ENCODE assay signal across 22 mouse cellular contexts in the genomic region with DNA sequence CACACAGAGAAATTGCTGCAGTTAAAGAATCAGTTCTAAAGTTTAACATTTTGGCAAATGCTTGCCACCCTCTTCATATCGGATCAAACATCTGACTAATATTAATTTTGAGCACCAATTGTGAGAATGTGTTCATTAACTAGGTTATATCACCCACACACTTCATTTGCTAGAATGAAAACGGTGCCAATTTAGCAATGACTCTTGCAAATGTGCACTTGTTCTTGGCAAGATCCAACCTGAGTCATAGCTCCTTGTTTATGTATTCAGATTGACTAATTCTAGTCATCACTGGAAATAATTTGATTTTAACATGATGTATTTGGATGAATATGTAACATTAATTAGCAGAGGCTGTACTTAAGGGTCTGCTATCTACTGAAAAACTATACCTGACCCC.
DNase-seq lines count a peak whose midpoint lies in the region; TF ChIP-seq lines count a peak whose summit lies in the region.
"Had no signal": no experiment of that assay in that cellular context is flagged by ENCODE, and none has a peak within 500 bp of the region (broad histone marks: within the 10 kb centered on the region; RNA-seq: fewer than 3 reads in every experiment).

No protein-coding gene starts in this region.

- TF ChIP-seq POLR2A in lung, adult 2 months (IDR thresholded peaks at IDR 0.05; ENCODE audit: borderline replicate concordance, extremely low read depth, low read depth, low read length): no peak

- H3K4me3 ChIP-seq in lung, adult 2 months (replicated peaks; ENCODE audit: extremely low read depth, low read depth, low read length): no peak overlapping the region
- H3K4me3 ChIP-seq: forebrain, embryonic 10.5 days; gastrocnemius, adult 2 months; heart, embryonic 10.5 days; limb, embryonic 10.5 days; liver, embryonic 15.5 days; neural tube, embryonic 12.5 days had no signal

- TF ChIP-seq CTCF in lung, adult 2 months (IDR thresholded peaks at IDR 0.05; ENCODE audit: insufficient read depth, low read length): no peak

- no peaks in the 10 kb centered on the region for H3K4me1 ChIP-seq in lung, adult 2 months (ENCODE audit: control insufficient read depth, insufficient read depth, low read length)
- H3K4me1 ChIP-seq: forebrain, embryonic 10.5 days; heart, embryonic 10.5 days; limb, embryonic 10.5 days; liver, embryonic 15.5 days; neural tube, embryonic 12.5 days had no signal

- DNase-seq in cerebellum, adult 18-20 months: peak; percentile 2 to 5
- DNase-seq in cerebellum, postnatal 4 days (ENCODE audit: low spot score in 2 of 2): no peak
- peak; percentile 43 for DNase-seq in layer of hippocampus, adult 11-12 months (ENCODE audit: low spot score)
- DNase-seq in layer of hippocampus, postnatal 25 days (ENCODE audit: extremely low spot score in 1 of 2, low spot score in 1 of 2): no peak
- DNase-seq in right cerebral cortex, adult 18-20 months: peak; percentile 3
- no peak for DNase-seq in right cerebral cortex, postnatal 14 days
- DNase-seq in lung, adult 2 months: no peak
- DNase-seq: adrenal gland, postnatal 25 days; cerebellum, adult 9-11 months; gastrocnemius, adult 2 months; heart, postnatal 4 days; kidney, adult 18-20 months; kidney, postnatal 4 days; liver; lung, postnatal 4 days; midbrain, embryonic 14.5 days; thymus, postnatal 25 days had no signal

- WGBS in lung, adult 2 months: 61% methylated on average over 2 of the region's 2 CpGs

Comparison
In these comparisons a context has a peak if more than half of its experiments do, and no peak if none do; other contexts are left out.
1. DNase-seq: peak in cerebellum, adult 18-20 months (2 of 2), layer of hippocampus, adult 11-12 months (single experiment) and right cerebral cortex, adult 18-20 months (single experiment); none in cerebellum, postnatal 4 days (0 of 2), layer of hippocampus, postnatal 25 days (0 of 2), right cerebral cortex, postnatal 14 days (single experiment) and lung, adult 2 months (single experiment).